Mouse (Mus musculus) brown adipose tissue, adult 24 weeks (tissue): ENCODE results near the gene G6pc3. TPM values are rescaled to one million over a fixed set of nuclear protein-coding genes. Genes with fewer than 3 reads are reported as not detected.
A peak's percentile ranks its signal among the peaks of the same experiment; 100 is the strongest.

Experiments used
- H3K27ac ChIP-seq: fragments of 200-500 bp; replicated peaks from 2 replicates; pipeline ENCODE4 v1.5.1; 2012; ENCODE audit warnings: low read depth, mild to moderate bottlenecking, low read length
- H3K4me1 ChIP-seq: fragments of 200-500 bp; 2 replicates; pipeline ENCODE4 v1.6.1; 2012; ENCODE audit warnings: low read length, mixed read lengths; ENCODE audit not compliant: control insufficient read depth, insufficient read depth, insufficient read length
- H3K4me3 ChIP-seq: fragments of 200-500 bp; 2 replicates; pipeline ENCODE4 v1.5.1; 2012; ENCODE audit warnings: low read depth, mild to moderate bottlenecking, low read length, moderate library complexity; ENCODE audit not compliant: insufficient read depth
- polyA plus RNA-seq: library from polyadenylated mRNA; stranded (reverse); fragments of >200 nt; gene quantifications from 2 replicates; pipeline ENCODE4 v1.2.4, GENCODE M21; 2012; ENCODE audit not compliant: missing spikeins, insufficient read depth, insufficient read length

G6pc3 gene
- polyA plus RNA-seq, 1 experiment = 51.7 TPM

- Histone ChIP-seq H3K27ac (no peak overlapping the region), H3K4me3 (no peak overlapping the region), H3K4me1 (no peaks in the 10 kb centered on the region)
Measured at GRCm38 (mm10) chr11:102168689-102169088, 20.7 kb upstream of the G6pc3 start.

- H3K27ac ChIP-seq = no peak overlapping the region
- H3K4me3 ChIP-seq = no peak overlapping the region
- 0 out of 2 replicates have a peak, but pooled peaks cover 7% of the 10 kb centered on the region for H3K4me1 ChIP-seq
Measured at GRCm38 (mm10) chr11:102179836-102180235, 9.6 kb upstream of the G6pc3 start.

GRCm38 (mm10) chr11:102184253-102184645 is 5.2 kb upstream of the G6pc3 start:
- Histone ChIP-seq H3K4me3 (peak overlapping the region; percentile 95), H3K27ac (peak overlapping the region; percentile 59), H3K4me1 (0 out of 2 replicates have a peak, but pooled peaks cover 7% of the 10 kb centered on the region)

GRCm38 (mm10) chr11:102184646-102185495 is 4.5 kb upstream of the G6pc3 start, which contains the start of gene Lsm12:
Gene Lsm12, minus strand, starts transcription at chr11:102185296.
- Histone ChIP-seq H3K27ac (peak within 1 kb of the TSS; percentile 93), H3K4me1 (0 out of 2 replicates have a peak, but pooled peaks cover 7% of the 10 kb centered on the region), H3K4me3 (peak within 1 kb of the TSS; percentile 95)

- no peak overlapping the region for H3K27ac ChIP-seq
- H3K4me3 ChIP-seq = no peak overlapping the region
- 0 out of 2 replicates have a peak, but pooled peaks cover 7% of the 10 kb centered on the region for H3K4me1 ChIP-seq
Measured at GRCm38 (mm10) chr11:102185677-102186076, 3.7 kb upstream of the G6pc3 start.

- H3K4me1 ChIP-seq = 0 out of 2 replicates have a peak, but pooled peaks cover 7% of the 10 kb centered on the region
- H3K4me3 ChIP-seq = no peak overlapping the region
- no peak overlapping the region for H3K27ac ChIP-seq
Measured at GRCm38 (mm10) chr11:102186235-102186634, 3.2 kb upstream of the G6pc3 start.

GRCm38 (mm10) chr11:102188980-102189379 is 440 bp upstream of the G6pc3 start:
- Histone ChIP-seq H3K4me1 (0 out of 2 replicates have a peak, but pooled peaks cover 3% of the 10 kb centered on the region), H3K4me3 (peak overlapping the region; percentile 52), H3K27ac (peak overlapping the region; percentile 23; the same call in 1 of the 2 replicates)

- H3K4me1 ChIP-seq = no peaks in the 10 kb centered on the region
- no peak overlapping the region for H3K4me3 ChIP-seq
- H3K27ac ChIP-seq = no peak overlapping the region
Measured at GRCm38 (mm10) chr11:102190848-102191247, 1.4 kb downstream of the G6pc3 start.

- H3K27ac ChIP-seq = no peak overlapping the region
- no peaks in the 10 kb centered on the region for H3K4me1 ChIP-seq
- no peak overlapping the region for H3K4me3 ChIP-seq
Measured at GRCm38 (mm10) chr11:102193657-102194440, 4.4 kb downstream of the G6pc3 start.

- no peak overlapping the region for H3K27ac ChIP-seq
- no peaks in the 10 kb centered on the region for H3K4me1 ChIP-seq
- no peak overlapping the region for H3K4me3 ChIP-seq
Measured at GRCm38 (mm10) chr11:102196018-102196797, 6.8 kb downstream of the G6pc3 start.

- Histone ChIP-seq H3K4me1 (no peaks in the 10 kb centered on the region), H3K27ac (no peak overlapping the region), H3K4me3 (no peak overlapping the region)
Measured at GRCm38 (mm10) chr11:102198245-102198644, 8.8 kb downstream of the G6pc3 start.

- Histone ChIP-seq H3K4me3 (no peak overlapping the region), H3K4me1 (no peaks in the 10 kb centered on the region), H3K27ac (no peak overlapping the region)
Measured at GRCm38 (mm10) chr11:102199856-102200255, 10.4 kb downstream of the G6pc3 start.

- Histone ChIP-seq H3K27ac (no peak overlapping the region), H3K4me1 (no peaks in the 10 kb centered on the region), H3K4me3 (no peak overlapping the region)
Measured at GRCm38 (mm10) chr11:102201408-102201821, 12.0 kb downstream of the G6pc3 start.

GRCm38 (mm10) chr11:102206481-102206880 is 17.1 kb downstream of the G6pc3 start:
- Histone ChIP-seq H3K27ac (no peak overlapping the region), H3K4me1 (peaks cover 28% of the 10 kb centered on the region), H3K4me3 (no peak overlapping the region)
